Mouse (Mus musculus): ENCODE data around the gene Cdc26. TPM values are rescaled to one million over a fixed set of nuclear protein-coding genes. Genes with fewer than 3 reads are reported as not detected.

Gene Cdc26
- polyA plus RNA-seq, 1 experiment from 2014 or later: 91.5 TPM

DNA sequence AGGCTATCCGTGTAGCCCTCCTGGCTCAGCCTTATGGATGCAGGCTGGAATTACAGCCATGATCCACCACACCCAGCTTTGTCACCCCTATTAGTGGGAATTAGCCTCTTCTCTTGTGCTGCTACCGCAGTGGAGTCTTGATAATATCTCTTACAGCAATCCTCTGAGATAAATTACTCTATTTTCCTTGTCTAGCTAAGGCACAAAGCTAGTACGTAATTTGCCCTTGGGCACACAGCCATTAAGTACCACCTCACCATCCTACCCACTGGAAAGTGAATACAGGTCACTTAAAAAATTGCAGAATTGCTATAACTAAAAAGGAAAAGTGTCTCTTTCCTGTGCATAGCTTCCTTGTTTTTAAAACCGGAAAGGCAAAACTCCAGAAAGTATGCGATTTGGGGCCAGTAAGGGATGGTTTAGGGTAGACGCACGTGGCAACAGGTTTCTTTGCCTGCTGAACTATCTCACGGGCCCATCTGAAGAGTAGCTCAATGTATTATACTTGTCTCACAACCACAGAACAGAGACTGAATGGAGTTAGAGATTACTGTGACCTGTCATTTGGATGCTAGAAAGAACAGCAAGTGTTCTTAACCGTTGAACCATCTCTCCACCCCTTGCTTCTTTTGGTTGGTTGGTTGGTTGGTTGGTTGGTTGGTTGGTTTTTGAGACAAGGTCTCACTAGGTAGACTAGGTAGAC, 35.5 kb downstream of the Cdc26 start:
- Histone ChIP-seq H3K27ac (replicated peaks) (no peak overlapping the region), H3K9ac (ENCODE audit: low read length) (no peak overlapping the region), H3K4me2 (replicated peaks; ENCODE audit: low read depth) (no peak overlapping the region), H3K9me3 (ENCODE audit: control insufficient read depth, low read length) (no peaks in the 10 kb centered on the region), H3K4me1 (replicated peaks; ENCODE audit: control insufficient read depth, insufficient read depth) (no peaks in the 10 kb centered on the region; the same call in 1 of the 2 replicates), H3K4me3 (ENCODE audit: low read depth, low read length) (no peak overlapping the region), H3K27me3 (ENCODE audit: control insufficient read depth, insufficient read depth, low read length) (no peaks in the 10 kb centered on the region), H3K36me3 (ENCODE audit: control insufficient read depth, insufficient read depth, low read length) (no peaks in the 10 kb centered on the region; the same call in 1 of the 2 replicates)
- TF ChIP-seq EP300 (optimal IDR thresholded peaks at IDR 0.05): no peak
- no peak for TF ChIP-seq CTCF (IDR thresholded peaks at IDR 0.05; ENCODE audit: low read depth)
- no peak for ATAC-seq (ENCODE audit: low FRiP score, low TSS enrichment)
- DNase-seq (ENCODE audit: low spot score): no peak
- 74% methylated on average over 9 of the region's 9 CpGs for WGBS

DNA sequence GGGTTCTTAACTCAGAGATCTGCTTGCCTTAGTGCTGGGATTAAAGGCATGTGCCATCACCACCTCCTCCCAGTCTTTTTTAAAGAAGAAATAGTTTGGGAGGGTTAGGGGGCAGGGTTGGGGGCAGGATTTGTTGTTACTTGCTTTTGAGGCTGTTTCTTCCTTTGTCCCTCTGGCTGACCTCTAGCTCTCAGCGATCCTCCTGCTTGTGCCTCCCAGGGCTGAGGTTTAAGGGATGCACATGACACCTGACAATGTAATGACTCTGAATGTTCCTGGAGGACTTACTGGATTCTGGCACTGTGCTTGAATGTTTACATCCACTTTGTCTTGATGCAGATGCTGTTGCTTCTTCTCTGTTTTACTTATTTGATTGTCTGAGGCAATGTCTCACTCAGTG, 36.0 kb downstream of the Cdc26 start:
- 40% methylated on average over 1 of the region's 1 CpGs for WGBS
- H3K27ac ChIP-seq (replicated peaks): no peak overlapping the region
- ATAC-seq (ENCODE audit: low FRiP score, low TSS enrichment): no peak

DNA sequence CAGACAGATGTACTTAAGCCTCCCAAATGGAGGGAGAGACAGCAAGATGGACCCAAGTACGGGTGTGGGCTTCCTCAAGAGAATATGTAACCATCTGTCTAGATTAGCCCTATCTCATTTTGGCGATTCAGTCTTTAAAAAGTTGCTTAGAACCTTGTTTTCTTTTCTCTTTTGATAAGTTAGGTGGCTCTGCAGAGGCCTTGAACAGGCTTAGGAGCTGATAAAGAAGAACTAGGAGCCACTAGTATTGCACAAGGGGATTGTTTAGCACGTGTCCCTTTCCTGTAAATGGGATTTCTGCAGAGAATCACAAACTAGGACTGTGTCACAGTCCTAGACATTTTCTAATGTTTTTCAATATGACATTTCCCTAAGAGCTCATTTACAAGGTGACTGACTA, 39.4 kb downstream of the Cdc26 start:
- Histone ChIP-seq H3K4me3 (ENCODE audit: low read depth, low read length) (no peak overlapping the region), H3K4me1 (replicated peaks; ENCODE audit: control insufficient read depth, insufficient read depth) (no peaks in the 10 kb centered on the region), H3K27ac (replicated peaks) (no peak overlapping the region), H3K9ac (ENCODE audit: low read length) (no peak overlapping the region), H3K4me2 (replicated peaks; ENCODE audit: low read depth) (no peak overlapping the region), H3K36me3 (ENCODE audit: control insufficient read depth, insufficient read depth, low read length) (no peaks in the 10 kb centered on the region; the same call in 1 of the 2 replicates), H3K27me3 (ENCODE audit: control insufficient read depth, insufficient read depth, low read length) (no peaks in the 10 kb centered on the region), H3K9me3 (ENCODE audit: control insufficient read depth, low read length) (no peaks in the 10 kb centered on the region)
- no peak for TF ChIP-seq EP300 (optimal IDR thresholded peaks at IDR 0.05)
- TF ChIP-seq CTCF (IDR thresholded peaks at IDR 0.05; ENCODE audit: low read depth): no peak
- WGBS: 51% methylated on average over 3 of the region's 3 CpGs
- DNase-seq (ENCODE audit: low spot score) (no peak), ATAC-seq (ENCODE audit: low FRiP score, low TSS enrichment) (no peak)

More for the DNA sequence above, 36.0 kb downstream of the Cdc26 start:
- Histone ChIP-seq H3K9ac (ENCODE audit: low read length) (no peak overlapping the region), H3K4me2 (replicated peaks; ENCODE audit: low read depth) (no peak overlapping the region), H3K9me3 (ENCODE audit: control insufficient read depth, low read length) (no peaks in the 10 kb centered on the region), H3K4me3 (ENCODE audit: low read depth, low read length) (no peak overlapping the region), H3K36me3 (ENCODE audit: control insufficient read depth, insufficient read depth, low read length) (no peaks in the 10 kb centered on the region; the same call in 1 of the 2 replicates), H3K4me1 (replicated peaks; ENCODE audit: control insufficient read depth, insufficient read depth) (no peaks in the 10 kb centered on the region; the same call in 1 of the 2 replicates), H3K27me3 (ENCODE audit: control insufficient read depth, insufficient read depth, low read length) (no peaks in the 10 kb centered on the region)
- TF ChIP-seq EP300 (optimal IDR thresholded peaks at IDR 0.05) (no peak), CTCF (IDR thresholded peaks at IDR 0.05; ENCODE audit: low read depth) (no peak)
- no peak for DNase-seq (ENCODE audit: low spot score)

DNA sequence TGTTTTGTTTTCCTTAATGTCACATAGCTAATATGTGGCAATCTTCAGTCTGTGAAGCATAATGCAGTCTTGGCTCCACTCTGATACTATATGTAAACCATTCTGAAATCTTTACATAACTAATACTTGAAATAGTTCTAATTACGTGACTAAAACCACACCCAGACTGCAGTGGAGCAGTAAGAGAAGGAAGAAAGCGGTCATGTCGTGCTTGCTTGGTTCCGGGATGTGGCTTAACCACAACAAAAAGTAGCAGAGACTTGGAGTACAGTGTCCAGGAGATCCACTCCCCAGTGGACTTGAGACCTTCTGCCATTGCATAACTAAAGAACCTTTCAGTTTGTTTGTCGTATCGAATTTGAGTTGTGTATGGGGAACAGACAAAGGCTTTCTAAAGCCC, 40.9 kb downstream of the Cdc26 start:
- H3K9me3 ChIP-seq (ENCODE audit: control insufficient read depth, low read length): no peaks in the 10 kb centered on the region
- no peak overlapping the region for H3K9ac ChIP-seq (ENCODE audit: low read length)
- no peaks in the 10 kb centered on the region for H3K4me1 ChIP-seq (replicated peaks; ENCODE audit: control insufficient read depth, insufficient read depth)
- H3K27ac ChIP-seq (replicated peaks): peak overlapping the region; percentile 31; the same call in 1 of the 2 replicates
- H3K4me3 ChIP-seq (ENCODE audit: low read depth, low read length): no peak overlapping the region
- ATAC-seq (ENCODE audit: low FRiP score, low TSS enrichment) (peak; percentile 67; the same call in 1 of the 2 replicates), DNase-seq (ENCODE audit: low spot score) (no peak)
- TF ChIP-seq EP300 (optimal IDR thresholded peaks at IDR 0.05) (no peak), CTCF (IDR thresholded peaks at IDR 0.05; ENCODE audit: low read depth) (no peak)
- WGBS: 61% methylated on average over 6 of the region's 6 CpGs
- no peaks in the 10 kb centered on the region; the same call in 1 of the 2 replicates for H3K36me3 ChIP-seq (ENCODE audit: control insufficient read depth, insufficient read depth, low read length)
- no peak overlapping the region for H3K4me2 ChIP-seq (replicated peaks; ENCODE audit: low read depth)
- no peaks in the 10 kb centered on the region for H3K27me3 ChIP-seq (ENCODE audit: control insufficient read depth, insufficient read depth, low read length)

DNA sequence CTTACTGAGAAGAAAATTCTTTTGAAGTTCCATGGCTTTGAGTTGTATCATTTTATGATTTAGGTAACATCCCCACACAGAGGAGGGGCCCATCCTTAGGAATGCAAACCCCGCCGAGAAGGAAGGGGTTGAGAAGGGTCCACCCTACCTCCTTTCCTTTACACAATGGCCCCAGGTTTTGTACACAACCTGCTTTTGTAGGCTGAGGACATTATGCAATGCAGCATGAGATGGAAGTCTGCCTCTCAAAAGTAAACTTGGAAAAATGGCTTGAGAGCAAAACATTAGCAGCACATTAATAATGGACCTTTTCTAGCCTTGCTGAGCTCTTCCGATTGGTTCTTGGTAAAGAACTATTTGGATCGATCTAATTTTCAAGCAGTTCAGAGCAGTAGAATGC, 42.2 kb downstream of the Cdc26 start:
- Histone ChIP-seq H3K4me2 (replicated peaks; ENCODE audit: low read depth) (no peak overlapping the region), H3K4me1 (replicated peaks; ENCODE audit: control insufficient read depth, insufficient read depth) (no peaks in the 10 kb centered on the region), H3K36me3 (ENCODE audit: control insufficient read depth, insufficient read depth, low read length) (no peaks in the 10 kb centered on the region), H3K27me3 (ENCODE audit: control insufficient read depth, insufficient read depth, low read length) (no peaks in the 10 kb centered on the region), H3K9ac (ENCODE audit: low read length) (no peak overlapping the region), H3K9me3 (ENCODE audit: control insufficient read depth, low read length) (no peaks in the 10 kb centered on the region), H3K27ac (replicated peaks) (peak overlapping the region; percentile 18; the same call in 1 of the 2 replicates), H3K4me3 (ENCODE audit: low read depth, low read length) (no peak overlapping the region)
- WGBS: 51% methylated on average over 4 of the region's 4 CpGs
- TF ChIP-seq CTCF (IDR thresholded peaks at IDR 0.05; ENCODE audit: low read depth) (no peak), EP300 (optimal IDR thresholded peaks at IDR 0.05) (no peak)
- no peak for DNase-seq (ENCODE audit: low spot score)
- ATAC-seq (ENCODE audit: low FRiP score, low TSS enrichment): no peak

DNA sequence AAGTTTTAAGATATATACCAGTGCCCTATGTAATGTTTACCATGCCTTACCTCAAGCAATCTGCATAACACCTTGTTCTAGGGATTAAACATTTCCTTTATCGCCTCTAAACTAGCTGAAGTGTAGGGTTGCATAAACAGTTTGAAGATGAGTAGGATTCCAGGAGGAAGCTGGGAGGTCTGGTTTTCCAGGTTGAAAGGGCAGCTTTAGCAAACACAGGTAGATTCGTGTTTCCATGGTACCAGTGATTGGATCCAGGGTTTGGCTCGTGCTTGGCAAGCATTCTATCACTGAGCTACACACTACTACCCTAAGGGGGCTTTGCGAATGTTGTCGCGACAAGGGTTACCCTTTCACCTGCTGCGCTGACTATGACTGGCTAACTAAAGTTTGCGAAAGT, 44.1 kb downstream of the Cdc26 start:
- Histone ChIP-seq H3K4me2 (replicated peaks; ENCODE audit: low read depth) (no peak overlapping the region), H3K4me3 (ENCODE audit: low read depth, low read length) (no peak overlapping the region), H3K27ac (replicated peaks) (no peak overlapping the region), H3K27me3 (ENCODE audit: control insufficient read depth, insufficient read depth, low read length) (no peaks in the 10 kb centered on the region), H3K36me3 (ENCODE audit: control insufficient read depth, insufficient read depth, low read length) (no peaks in the 10 kb centered on the region), H3K9ac (ENCODE audit: low read length) (no peak overlapping the region), H3K9me3 (ENCODE audit: control insufficient read depth, low read length) (no peaks in the 10 kb centered on the region), H3K4me1 (replicated peaks; ENCODE audit: control insufficient read depth, insufficient read depth) (no peaks in the 10 kb centered on the region; the same call in 1 of the 2 replicates)
- no peak for TF ChIP-seq EP300 (optimal IDR thresholded peaks at IDR 0.05)
- no peak for TF ChIP-seq CTCF (IDR thresholded peaks at IDR 0.05; ENCODE audit: low read depth)
- DNase-seq (ENCODE audit: low spot score) (peak; percentile 26), ATAC-seq (ENCODE audit: low FRiP score, low TSS enrichment) (no peak)
- 67% methylated on average over 8 of the region's 8 CpGs for WGBS
